Mouse (Mus musculus): Measurements from ENCODE around the gene Net1.
"Not testable (repeated sequence)": the region's sequence is repeated elsewhere in the genome, so short reads cannot be mapped to it uniquely, and the experiment has no call there.

Gene Net1

DNA sequence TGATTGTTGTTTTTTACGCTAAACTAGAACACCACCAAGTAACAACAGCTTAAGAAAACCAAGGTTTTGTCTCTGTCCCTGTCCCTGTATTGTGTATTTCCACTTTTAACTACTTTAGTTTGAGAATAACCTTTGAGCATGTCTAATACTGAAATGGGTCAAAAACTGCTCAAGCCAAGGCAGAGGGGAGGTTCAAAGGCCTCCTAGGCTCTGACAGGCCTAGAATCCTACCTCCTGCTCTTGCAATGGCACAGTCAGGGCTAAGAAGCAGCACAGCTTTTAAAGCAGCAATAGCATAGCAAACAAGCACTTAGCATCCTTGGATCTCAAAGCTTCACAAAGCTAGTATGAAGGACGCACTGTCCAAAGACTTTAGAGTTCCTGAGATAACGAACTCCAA lies 28.9 kb downstream of the Net1 start:
- no peak for DNase-seq

- no peak for DNase-seq
These were observed 31.4 kb downstream of the Net1 start for GRCm38 (mm10) chr13:3886663-3887062.

GRCm38 (mm10) chr13:3877679-3878220 lies 40.3 kb downstream of the Net1 start:
- DNase-seq: no peak

- DNase-seq: no peak
These were observed 40.8 kb downstream of the Net1 start for GRCm38 (mm10) chr13:3877185-3877584.

- DNase-seq: no peak
These were observed 41.6 kb downstream of the Net1 start for GRCm38 (mm10) chr13:3876448-3876847.

GRCm38 (mm10) chr13:3872832-3873231 lies 45.2 kb downstream of the Net1 start:
- no peak for DNase-seq

DNA sequence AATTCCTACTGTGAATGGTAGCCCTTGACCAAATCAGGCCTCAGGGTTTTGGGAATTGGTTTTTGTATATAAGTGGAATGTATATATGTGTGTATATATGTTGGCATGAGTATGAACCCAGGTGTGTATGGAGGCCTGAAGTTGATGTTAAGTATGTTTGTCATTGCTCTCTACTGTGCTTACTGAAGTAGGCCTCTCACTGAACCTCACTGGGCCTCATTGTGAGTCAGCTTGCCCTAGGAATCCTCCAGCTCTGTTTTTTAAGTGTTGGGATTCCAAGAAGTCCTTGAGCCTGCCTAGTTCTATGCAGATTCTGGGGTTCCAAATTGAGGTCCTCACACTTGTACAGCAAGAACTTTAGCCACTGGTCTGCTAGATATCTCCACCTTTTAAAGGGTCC lies 48.1 kb downstream of the Net1 start:
- DNase-seq: no peak

DNA sequence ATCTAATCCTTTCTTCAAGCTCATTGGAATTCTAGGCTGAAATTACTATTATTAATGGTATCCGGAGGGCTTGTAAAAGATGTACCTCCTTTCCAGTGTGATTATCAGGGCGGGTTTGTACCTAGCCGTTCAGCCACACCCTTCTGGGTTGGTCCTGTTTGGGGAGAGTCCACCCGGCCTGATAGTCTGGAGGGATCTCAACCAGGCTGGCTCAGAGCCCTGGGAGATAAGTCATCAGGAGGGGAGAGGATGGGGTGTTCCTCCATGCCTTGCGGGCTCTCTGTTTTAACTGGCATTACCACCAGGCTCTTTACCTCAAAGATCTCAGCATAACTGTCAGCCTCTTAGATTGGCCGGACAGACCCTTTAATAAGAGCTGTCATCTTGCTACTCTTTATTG lies 50.9 kb downstream of the Net1 start:
- no peak for DNase-seq

DNA sequence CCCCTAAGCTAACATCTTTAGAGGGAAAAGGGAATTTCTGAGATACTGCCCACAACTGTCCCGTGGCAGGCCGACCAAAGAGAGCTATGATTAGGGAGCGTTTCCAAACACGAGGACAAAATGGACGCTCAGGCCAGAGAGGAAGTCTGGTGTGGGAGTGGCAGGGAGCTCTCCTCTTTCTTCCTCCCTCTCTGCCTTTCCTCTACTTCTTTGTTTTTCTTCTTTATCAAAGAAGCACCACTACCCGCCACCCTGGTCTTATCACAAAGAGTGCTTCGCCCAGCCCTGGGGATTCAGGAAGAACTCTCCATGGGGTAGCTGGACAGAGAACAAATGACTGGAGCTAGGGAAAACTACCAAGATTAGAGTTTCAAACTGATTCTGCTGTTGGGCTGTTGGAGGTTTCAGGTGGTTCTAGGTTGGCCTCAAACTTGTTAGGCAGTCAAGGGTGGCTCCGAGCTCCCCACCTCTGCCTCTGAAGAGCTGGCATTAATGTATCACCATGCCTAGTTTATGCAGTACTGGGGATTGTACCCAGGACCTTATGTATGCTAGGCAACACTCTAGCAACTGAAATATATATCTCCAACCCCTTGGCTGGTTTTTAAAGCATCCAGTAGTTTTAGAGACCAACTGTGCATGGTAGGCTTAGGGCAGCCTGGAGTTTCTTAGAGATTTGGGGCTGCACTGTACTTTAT lies 51.5 kb downstream of the Net1 start:
- DNase-seq: no peak

GRCm38 (mm10) chr13:3865648-3866354 lies 52.2 kb downstream of the Net1 start:
- DNase-seq: no peak

- no peak for DNase-seq
These were observed 55.0 kb downstream of the Net1 start for GRCm38 (mm10) chr13:3862922-3863580.

GRCm38 (mm10) chr13:3862325-3862724 lies 55.7 kb downstream of the Net1 start:
- no peak for DNase-seq

- DNase-seq: no peak
These were observed 56.8 kb downstream of the Net1 start for GRCm38 (mm10) chr13:3861251-3861650.

DNA sequence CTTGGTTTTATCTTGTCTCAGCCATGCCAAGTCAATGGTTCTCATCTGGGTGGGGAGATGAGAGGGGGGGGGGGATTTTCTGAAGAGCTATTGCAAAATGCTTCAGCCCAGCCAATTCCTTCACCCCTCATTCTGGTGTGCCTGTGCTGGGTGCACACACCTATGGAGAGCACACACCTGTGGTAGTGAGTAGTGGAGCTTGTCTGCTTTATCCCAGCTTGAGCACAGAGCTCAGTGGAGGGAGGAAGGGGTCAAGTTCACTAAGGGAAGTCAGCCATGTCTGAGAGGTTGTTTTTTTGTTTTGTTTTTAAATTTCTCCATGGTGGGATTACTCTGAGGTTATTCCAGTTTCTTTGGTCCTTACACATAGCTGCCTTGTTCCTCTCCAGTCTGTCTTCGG lies 61.8 kb downstream of the Net1 start:
- no peak for DNase-seq

DNA sequence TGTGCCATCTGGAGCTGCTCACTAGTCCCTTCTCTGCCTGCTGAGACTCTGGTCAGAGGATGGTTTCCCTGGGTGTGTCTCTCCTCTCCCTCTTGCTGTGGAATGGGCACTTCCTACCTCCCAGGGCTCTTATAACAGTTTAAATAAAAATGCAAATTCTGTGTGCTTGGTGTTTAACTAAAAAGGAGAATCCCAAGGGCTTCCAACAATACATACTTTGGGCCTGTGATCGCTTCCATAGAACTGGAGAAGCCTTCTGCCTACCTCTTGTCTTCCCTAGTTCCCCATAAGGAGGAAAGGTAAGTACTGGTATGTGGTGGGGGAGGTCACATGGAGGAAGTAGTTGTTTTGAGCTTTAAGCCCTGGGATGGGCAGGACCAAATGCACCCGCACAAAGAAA lies 63.2 kb downstream of the Net1 start:
- no peak for DNase-seq

DNA sequence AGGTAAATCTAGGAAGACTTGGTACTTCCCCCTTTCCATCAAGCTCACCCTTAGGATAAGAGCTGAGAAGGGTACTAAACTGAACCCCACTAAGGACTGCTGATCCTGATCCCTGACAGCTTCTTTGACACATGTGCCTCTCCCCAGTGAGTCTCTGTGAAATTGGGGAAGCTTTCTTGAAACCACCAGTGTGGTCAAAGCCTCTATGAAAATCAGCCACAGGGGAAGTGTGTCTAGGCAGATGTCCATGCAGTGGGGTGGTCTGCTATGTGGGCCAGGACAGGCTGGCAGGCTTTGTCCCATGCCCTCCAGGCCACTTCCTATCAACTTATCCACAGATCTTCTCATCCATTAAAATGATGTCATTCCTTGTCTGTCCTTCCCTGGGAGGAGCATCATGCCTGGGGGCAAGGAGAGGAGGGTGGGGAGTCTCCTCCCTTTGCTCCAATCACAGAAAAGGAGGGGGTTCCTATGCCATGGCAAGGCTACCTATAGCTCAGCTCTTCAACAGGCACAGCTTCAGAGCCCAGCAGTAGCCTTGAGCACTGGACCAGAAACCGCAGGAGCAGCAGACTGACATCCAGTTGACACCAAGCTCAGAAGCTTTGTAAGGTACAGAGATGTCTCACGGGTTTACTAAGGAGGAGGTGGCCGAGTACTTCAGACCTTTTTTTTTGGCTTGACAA lies 64.2 kb downstream of the Net1 start, which contains the start of gene Calm5:
TSS of gene Calm5 (plus strand) at position 526 of the 686 bp plus-strand sequence.
- DNase-seq: not testable (repeated sequence)

- DNase-seq: no peak
These were observed 67.7 kb downstream of the Net1 start for GRCm38 (mm10) chr13:3850330-3850729.

DNA sequence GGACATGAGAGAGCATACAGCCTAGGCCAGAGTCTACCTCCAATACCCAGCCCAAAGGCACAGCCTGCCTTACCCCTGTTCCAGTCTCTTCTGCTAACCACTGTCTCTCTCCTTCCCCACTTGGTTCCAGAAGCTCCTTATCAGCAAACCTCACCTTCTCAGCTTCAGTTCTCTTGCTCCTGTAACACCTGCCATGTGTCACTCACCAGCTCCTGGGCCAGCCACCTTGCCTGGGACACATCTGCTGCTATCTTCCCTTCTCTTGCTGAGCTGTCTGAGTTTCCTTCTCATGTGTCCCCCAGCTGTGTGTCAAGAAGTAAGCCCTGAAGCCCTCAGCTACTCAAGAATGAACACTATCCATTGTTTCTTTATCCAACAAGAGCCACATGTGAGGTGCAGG lies 77.4 kb downstream of the Net1 start:
- DNase-seq: not testable (repeated sequence)

DNA sequence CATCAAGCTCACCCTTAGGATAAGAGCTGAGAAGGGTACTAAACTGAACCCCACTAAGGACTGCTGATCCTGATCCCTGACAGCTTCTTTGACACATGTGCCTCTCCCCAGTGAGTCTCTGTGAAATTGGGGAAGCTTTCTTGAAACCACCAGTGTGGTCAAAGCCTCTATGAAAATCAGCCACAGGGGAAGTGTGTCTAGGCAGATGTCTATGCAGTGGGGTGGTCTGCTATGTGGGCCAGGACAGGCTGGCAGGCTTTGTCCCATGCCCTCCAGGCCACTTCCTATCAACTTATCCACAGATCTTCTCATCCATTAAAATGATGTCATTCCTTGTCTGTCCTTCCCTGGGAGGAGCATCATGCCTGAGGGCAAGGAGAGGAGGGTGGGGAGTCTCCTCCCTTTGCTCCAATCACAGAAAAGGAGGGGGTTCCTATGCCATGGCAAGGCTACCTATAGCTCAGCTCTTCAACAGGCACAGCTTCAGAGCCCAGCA lies 80.7 kb downstream of the Net1 start, which contains the start of gene Calm4:
TSS of gene Calm4 (plus strand) at position 446 of the 496 bp plus-strand sequence.
- DNase-seq: not testable (repeated sequence)

- DNase-seq: not testable (repeated sequence)
These were observed 84.4 kb downstream of the Net1 start for GRCm38 (mm10) chr13:3833644-3834043.

DNA sequence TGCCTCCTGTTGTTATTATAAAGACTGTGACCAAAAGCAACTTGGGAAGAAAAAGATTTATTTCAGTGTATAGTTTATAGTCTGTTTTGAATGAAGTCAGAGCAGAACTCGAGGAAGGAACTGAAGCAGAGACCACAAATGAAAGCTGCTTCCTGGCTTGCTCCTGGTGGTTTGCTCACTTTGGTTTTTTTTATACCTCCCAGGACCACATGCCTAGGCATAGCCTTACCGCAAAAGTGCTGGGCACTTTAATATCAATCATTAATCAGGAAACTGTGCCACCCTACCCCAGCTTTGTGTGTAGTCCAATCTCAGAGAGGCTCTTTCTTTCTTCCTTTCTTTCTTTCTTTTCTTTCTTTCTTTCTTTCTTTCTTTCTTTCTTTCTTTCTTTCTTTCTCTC lies 85.6 kb downstream of the Net1 start:
- no peak for DNase-seq
